Mouse (Mus musculus): ENCODE data around the gene Bpifc.
"Not testable (repeated sequence)": the region's sequence is repeated elsewhere in the genome, so short reads cannot be mapped to it uniquely, and the experiment has no call there.

Gene Bpifc

GRCm38 (mm10) chr10:86011781-86012180, at the start of gene Bpifc:
TSS of gene Bpifc (minus strand) at chr10:86011895.
- no peak for DNase-seq (ENCODE audit: low spot score in 2 of 2)

DNA sequence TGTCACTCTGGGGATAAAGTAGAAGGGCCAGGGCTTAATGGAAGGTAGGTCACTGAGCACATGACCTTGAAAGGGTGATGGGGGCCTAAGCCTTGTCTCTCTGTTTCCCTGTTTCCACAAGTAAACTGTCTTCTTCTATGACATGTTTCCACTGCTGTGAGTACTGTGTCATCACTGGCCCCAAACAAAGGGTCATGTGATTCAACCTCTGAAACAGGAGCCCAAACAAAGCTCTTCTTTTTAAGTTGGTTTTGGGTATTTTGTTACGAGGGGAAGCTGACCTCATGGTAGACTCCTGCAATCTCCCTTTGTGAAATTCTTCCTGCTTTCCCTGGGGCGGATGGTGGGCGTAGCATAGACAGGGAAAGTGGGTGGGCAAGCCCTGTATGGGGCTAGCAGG, 48.6 kb upstream of the Bpifc start:
- DNase-seq (ENCODE audit: low spot score in 2 of 2), result peak in 1 of 2 experiments; percentile 46

DNA sequence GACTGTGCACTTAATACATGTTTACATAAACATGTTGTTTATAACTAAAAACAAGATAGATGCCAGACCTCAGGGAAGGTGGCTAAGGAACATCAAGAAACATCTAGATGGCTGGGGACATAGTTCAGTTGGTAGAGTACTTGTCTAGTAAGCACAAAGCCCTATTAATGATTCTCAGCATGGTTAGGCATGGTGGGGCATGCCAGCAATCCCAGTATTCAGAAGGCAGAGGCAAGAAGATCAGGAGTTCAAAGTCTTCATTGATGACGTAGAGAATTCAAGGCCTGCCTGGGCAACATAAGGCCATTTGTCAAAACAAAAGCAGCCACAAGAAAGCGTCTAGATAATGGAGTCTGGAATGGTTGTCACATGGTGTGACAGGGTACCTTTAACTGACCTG, 46.0 kb upstream of the Bpifc start:
- DNase-seq (ENCODE audit: low spot score in 2 of 2), result peak in 1 of 2 experiments; percentile 7

- peak in 1 of 2 experiments; percentile 56 for DNase-seq (ENCODE audit: low spot score in 2 of 2)
Observed at GRCm38 (mm10) chr10:86057286-86057685, 45.6 kb upstream of the Bpifc start.

DNA sequence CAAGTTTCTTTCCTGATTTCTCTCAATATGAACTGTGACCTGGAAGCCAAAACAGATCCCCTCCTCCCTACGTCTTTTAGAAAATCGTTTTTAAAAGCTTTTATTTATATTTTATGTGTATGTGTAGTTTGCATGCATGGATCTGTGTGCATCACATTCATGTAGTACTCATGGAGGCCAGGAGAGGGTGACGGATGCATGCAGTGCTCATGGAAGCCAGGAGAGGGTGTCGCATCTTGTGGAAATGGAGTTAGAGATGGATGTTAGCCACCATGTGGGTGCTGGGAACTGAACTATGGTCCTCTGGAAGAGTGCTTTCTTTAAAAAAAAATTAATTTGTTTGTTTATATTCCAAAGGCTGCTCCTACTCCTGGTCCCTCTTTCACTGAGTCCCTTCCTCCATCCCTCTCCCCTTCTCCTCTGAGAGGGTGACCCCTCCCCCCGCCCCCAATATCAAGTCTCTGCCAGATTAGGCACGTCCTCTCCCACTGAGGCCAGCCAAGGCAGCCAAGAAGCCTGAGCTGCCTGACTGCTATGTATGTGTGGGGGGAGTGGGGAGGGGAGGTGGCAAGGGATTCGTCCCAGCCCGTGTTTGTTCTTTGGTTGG, 44.7 kb upstream of the Bpifc start:
- no peak for DNase-seq (ENCODE audit: low spot score in 2 of 2)

- DNase-seq (ENCODE audit: low spot score in 2 of 2), result no peak
Observed at GRCm38 (mm10) chr10:86052818-86053522, 41.3 kb upstream of the Bpifc start.

DNA sequence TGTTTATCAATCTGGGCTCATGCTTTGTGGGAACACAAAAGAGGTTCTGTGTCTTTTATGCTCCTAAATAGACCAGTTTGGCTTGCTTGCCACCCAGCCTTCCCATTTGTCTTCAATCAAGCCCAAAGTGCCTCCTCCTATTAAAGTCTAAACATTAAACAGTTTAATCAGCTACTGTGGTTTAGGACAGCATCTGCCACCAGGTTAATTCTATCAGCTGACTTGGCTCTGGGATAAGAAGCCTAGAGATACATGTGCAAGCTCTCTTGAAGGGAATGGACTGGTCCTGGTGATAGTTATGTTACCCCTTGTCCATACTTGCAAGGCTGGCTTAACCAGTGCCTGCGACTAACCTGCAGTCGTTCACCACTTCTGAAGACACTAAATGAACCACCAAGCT, 38.8 kb upstream of the Bpifc start:
- DNase-seq (ENCODE audit: low spot score in 2 of 2), result no peak

GRCm38 (mm10) chr10:86047786-86048185, 36.1 kb upstream of the Bpifc start:
- DNase-seq (ENCODE audit: low spot score in 2 of 2), result peak in 1 of 2 experiments; percentile 13

- DNase-seq (ENCODE audit: low spot score in 2 of 2), result peak in 1 of 2 experiments; percentile 6
Observed at GRCm38 (mm10) chr10:86046371-86046770, 34.7 kb upstream of the Bpifc start.

GRCm38 (mm10) chr10:86044066-86044465, 32.4 kb upstream of the Bpifc start:
- DNase-seq (ENCODE audit: low spot score in 2 of 2), result no peak

- no peak for DNase-seq (ENCODE audit: low spot score in 2 of 2)
Observed at GRCm38 (mm10) chr10:86043651-86044050, 32.0 kb upstream of the Bpifc start.

DNA sequence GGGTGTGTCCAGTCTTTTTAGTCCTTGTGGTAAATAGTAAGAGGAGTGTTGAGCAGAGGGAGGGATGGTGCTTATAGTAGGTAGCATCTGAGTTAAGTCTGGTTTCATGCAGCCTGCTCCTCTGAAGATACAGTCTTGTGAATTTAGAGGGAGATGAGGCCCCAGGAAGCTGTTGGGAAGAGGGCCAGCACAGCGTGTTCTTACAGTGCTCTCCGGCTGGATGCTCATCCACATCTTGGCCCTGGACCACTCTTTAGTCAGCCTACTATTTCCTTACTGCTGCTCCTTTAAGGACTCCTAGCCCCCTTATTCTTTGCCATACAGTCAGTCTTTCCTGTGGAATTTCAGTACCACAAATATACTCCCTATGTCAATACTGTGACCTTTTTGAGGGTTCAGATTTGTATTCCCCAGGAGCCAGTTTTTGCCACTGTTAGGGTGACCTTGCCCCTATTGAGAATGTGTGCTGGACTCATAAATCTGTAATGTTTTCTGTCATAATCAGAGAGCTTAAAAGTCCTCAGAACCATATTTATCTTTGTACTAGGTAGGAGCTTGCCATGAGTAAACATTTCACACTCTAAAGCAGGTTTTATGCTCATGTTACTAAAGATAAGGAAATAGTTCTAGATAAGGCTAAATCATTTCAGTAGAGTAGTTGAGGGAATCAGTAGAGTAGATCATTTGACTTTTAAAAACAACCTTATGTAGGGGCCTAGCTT, 22.5 kb upstream of the Bpifc start:
- no peak for DNase-seq (ENCODE audit: low spot score in 2 of 2)

DNA sequence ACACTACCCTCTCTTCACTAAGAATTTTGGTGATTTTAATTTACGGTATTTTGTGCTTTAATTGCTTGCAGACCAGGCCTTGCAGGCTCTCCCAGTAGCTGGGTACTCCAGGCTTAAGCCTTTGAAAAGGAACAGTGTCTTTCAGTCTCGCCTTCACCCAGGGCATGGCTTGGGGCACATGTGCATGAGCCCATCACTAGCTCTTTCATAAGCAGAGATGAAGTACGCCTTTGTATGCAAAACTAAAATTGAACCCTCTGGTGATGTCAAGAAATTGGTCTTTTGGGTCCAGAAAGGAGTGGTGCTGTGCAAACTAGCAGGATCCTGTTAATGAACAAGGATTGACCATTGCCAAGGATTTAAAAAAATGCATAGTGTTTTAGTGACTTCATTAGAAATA, 20.8 kb upstream of the Bpifc start:
- no peak for DNase-seq (ENCODE audit: low spot score in 2 of 2)

GRCm38 (mm10) chr10:86030743-86031142, 19.0 kb upstream of the Bpifc start:
- no peak for DNase-seq (ENCODE audit: low spot score in 2 of 2)

DNA sequence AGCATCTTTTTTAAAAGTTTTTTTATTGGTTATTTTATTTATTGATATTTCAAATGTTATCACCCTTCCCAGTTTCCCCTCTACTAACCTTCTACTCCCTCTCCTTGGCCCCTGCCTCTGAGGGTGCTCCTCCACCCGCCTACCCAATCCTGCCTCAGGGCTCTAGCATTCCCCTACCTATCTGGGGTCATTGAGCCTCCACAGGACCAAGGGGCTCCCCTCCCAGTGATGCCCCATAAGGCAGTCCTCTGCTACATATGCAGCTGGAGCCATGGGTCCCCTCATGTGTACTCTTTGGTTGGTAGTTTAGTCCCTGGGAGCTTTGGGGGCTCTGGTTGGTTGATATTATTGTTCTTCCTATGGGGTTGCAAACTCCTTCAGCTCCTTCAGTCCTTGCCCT, 15.1 kb upstream of the Bpifc start:
- not testable (repeated sequence) for DNase-seq (ENCODE audit: low spot score in 2 of 2)

- DNase-seq (ENCODE audit: low spot score in 2 of 2), result no peak
Observed at GRCm38 (mm10) chr10:86026354-86026753, 14.7 kb upstream of the Bpifc start.

DNA sequence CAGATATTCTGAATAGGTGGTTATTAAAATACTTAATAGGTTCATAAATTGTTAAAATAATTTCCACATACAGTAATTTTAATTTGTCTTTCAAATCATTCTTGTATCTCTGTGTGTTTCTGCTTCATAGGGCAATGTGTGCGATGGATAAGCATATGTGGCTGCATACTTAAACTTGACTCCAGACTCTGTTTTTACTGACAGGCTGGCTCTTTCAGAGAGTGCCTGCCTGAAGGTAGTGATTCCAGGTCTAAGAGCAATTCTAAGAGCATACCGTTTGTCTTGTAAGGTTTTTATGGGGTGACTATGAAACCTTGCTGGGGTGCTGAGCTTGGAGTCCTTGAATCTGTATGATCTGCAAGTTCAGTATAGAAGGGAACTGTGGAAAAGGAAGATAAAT, 14.2 kb upstream of the Bpifc start:
- DNase-seq (ENCODE audit: low spot score in 2 of 2), result no peak

DNA sequence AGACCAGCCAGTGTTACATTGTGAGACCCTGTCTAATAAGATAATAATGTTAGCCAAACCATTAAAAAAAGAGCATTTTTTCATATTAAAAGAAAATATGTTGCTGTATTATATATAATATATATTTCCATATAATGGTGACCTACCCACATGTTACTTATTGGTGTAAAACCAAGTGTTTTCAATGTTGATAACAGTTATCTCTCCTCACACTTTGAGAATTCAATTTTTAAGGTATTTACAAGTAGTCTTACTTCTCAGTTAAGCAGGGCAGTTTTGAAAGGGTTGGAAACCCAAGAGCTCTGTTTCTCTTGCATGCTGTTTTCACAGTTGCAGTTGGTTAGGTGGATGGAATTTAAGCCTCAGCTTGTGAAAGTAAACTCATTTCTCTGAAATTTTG, 11.5 kb upstream of the Bpifc start:
- DNase-seq (ENCODE audit: low spot score in 2 of 2), result no peak

DNA sequence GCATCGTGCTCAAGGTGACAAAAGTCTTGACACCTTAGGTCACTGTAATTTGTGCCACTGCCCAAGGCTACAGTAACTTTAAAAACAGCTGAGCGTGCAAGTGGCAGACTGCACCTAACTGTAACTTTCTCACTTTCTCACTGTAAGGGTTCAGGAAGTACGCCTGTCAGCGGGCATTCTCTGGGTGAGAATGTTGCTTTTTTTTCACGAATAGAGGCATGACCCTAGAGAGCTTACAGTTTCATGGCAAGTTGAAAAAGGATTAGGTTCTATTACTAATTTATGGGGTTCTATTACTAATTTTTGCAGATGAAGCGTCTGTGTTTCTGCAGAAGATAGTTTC, 10.8 kb upstream of the Bpifc start:
- no peak for DNase-seq (ENCODE audit: low spot score in 2 of 2)

GRCm38 (mm10) chr10:86021749-86022473, 10.2 kb upstream of the Bpifc start, which contains the start of gene Fbxo7:
TSS of gene Fbxo7 (plus strand) at chr10:86021972.
- peak; percentile 85 to 89 for DNase-seq (ENCODE audit: low spot score in 2 of 2)

GRCm38 (mm10) chr10:86021408-86021748, 9.7 kb upstream of the Bpifc start:
- DNase-seq (ENCODE audit: low spot score in 2 of 2), result no peak

GRCm38 (mm10) chr10:86018813-86019212, 7.1 kb upstream of the Bpifc start:
- no peak for DNase-seq (ENCODE audit: low spot score in 2 of 2)

Data from urinary bladder, postnatal 4 days (tissue).